Mouse (Mus musculus) CH12.LX (cell line): ENCODE data around the gene Mylk3.

Experiments
- CTCF ChIP-seq, 2 experiments: IDR thresholded peaks in 1 of 2; conservative IDR thresholded peaks in 1 of 2; 2 replicates each; pipeline ENCODE4 v1.5.1; 2011 to 2012; ENCODE audit warnings: low read depth in 2 of 2, low read length in 2 of 2, improper control_type of control experiment in 1 of 2, inconsistent platforms in 1 of 2, mild to moderate bottlenecking in 1 of 2, moderate library complexity in 1 of 2
- E2F4 ChIP-seq: IDR thresholded peaks from 2 replicates; pipeline ENCODE4 v1.6.1; 2011; ENCODE audit warnings: low read depth, low read length, improper control_type of control experiment; ENCODE audit not compliant: insufficient replicate concordance
- EP300 ChIP-seq: IDR thresholded peaks from 2 replicates; pipeline ENCODE4 v1.6.1; 2011; ENCODE audit warnings: low read length, improper control_type of control experiment
- GABPA ChIP-seq: IDR thresholded peaks from 2 replicates; pipeline ENCODE4 v1.6.1; 2012; ENCODE audit warnings: low read depth, low read length, improper control_type of control experiment, inconsistent platforms; ENCODE audit not compliant: insufficient replicate concordance
- HCFC1 ChIP-seq: IDR thresholded peaks from 2 replicates; pipeline ENCODE4 v1.6.1; 2012; ENCODE audit warnings: low read depth, mild to moderate bottlenecking, inconsistent platforms, low read length, improper control_type of control experiment
- JUND ChIP-seq: conservative IDR thresholded peaks from 2 replicates; pipeline ENCODE4 v1.6.1; 2011; ENCODE audit warnings: low read depth, low read length, improper control_type of control experiment
- MAZ ChIP-seq: IDR thresholded peaks from 2 replicates; pipeline ENCODE4 v1.6.1; 2012; ENCODE audit warnings: low read depth, mild to moderate bottlenecking, inconsistent platforms, low read length, improper control_type of control experiment, moderate library complexity
- MXI1 ChIP-seq: IDR thresholded peaks from 2 replicates; pipeline ENCODE4 v1.6.1; 2011; ENCODE audit warnings: mild to moderate bottlenecking, low read depth, low read length, improper control_type of control experiment
- MYC ChIP-seq: IDR thresholded peaks from 2 replicates; pipeline ENCODE4 v1.6.1; 2011; ENCODE audit warnings: low read depth, mild to moderate bottlenecking, improper control_type of control experiment, low read length
- PAX5 ChIP-seq: IDR thresholded peaks from 2 replicates; pipeline ENCODE4 v1.6.1; 2012; ENCODE audit warnings: low read length, inconsistent platforms, mixed read lengths
- POLR2A ChIP-seq: IDR thresholded peaks from 2 replicates; pipeline ENCODE4 v1.6.1; 2011; ENCODE audit warnings: low read depth, mild to moderate bottlenecking, improper control_type of control experiment, low read length
- POLR2AphosphoS2 ChIP-seq: IDR thresholded peaks from 2 replicates; pipeline ENCODE4 v1.6.1; 2011; ENCODE audit warnings: low read depth, low read length, improper control_type of control experiment
- ZC3H11A ChIP-seq: IDR thresholded peaks from 2 replicates; pipeline ENCODE4 v1.6.1; 2012; ENCODE audit warnings: low read depth, mild to moderate bottlenecking, inconsistent platforms, low read length, improper control_type of control experiment
- ZMIZ1 ChIP-seq: IDR thresholded peaks from 2 replicates; pipeline ENCODE4 v1.6.1; 2012; ENCODE audit warnings: low read depth, mild to moderate bottlenecking, inconsistent platforms, low read length, improper control_type of control experiment

GRCm38 (mm10) chr8:85339871-85340573 is 46.1 kb downstream of the Mylk3 start:
- no peak for TF ChIP-seq POLR2A
- TF ChIP-seq POLR2AphosphoS2: no peak
- TF ChIP-seq JUND: no peak
- no peak for TF ChIP-seq PAX5
- no peak for TF ChIP-seq ZC3H11A
- TF ChIP-seq MAZ: no peak
- TF ChIP-seq CTCF (conservative IDR thresholded peaks at IDR 0.05 in 1 of 2, IDR thresholded peaks at IDR 0.05 in 1 of 2; ENCODE audit: low read depth in 2 of 2, low read length in 2 of 2): no peak
- no peak for TF ChIP-seq MYC
- no peak for TF ChIP-seq HCFC1
- no peak for TF ChIP-seq MXI1
- TF ChIP-seq EP300: no peak
- TF ChIP-seq GABPA: no peak
- no peak for TF ChIP-seq ZMIZ1
- no peak for TF ChIP-seq E2F4
